Mouse (Mus musculus): Measurements from ENCODE around the gene Mecom.

GRCm38 (mm10) chr3:30506329-30507027, 41.3 kb downstream of the Mecom start:
- TF ChIP-seq EP300 (IDR thresholded peaks at IDR 0.05): no peak
- TF ChIP-seq CTCF (IDR thresholded peaks at IDR 0.05): no peak
